Mouse (Mus musculus) embryo, embryonic 11 days (tissue): ENCODE data around the gene Fam229a.
"Not testable (repeated sequence)": the region's sequence is repeated elsewhere in the genome, so short reads cannot be mapped to it uniquely, and the experiment has no call there.

ENCODE experiments used
- DNase-seq: peaks from one replicate; pipeline ENCODE4 v3.0.0-alpha.2; 2015

Gene Fam229a

GRCm38 (mm10) chr4:129528901-129529300, 37.9 kb downstream of the Fam229a start:
- DNase-seq: not testable (repeated sequence)

DNA sequence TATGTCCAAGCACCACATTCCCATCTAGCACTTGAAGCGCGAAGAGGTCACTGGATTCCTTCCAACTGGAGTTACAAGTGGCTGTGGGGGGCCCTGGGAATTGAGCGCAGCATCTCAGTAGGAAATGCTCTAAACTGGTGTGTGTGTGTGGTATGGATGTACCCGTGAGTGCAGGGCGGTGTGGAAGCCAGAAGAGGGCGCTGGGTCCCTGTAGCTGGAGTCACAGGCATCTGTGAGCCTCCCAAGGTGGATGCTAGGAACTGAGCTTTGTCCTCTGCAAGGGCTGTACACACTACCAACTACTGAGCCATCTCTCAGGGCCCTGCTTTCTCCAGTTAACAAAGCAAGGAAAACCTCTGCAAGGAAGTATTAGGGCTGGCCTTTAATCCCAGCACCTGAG, 49.0 kb downstream of the Fam229a start:
- no peak for DNase-seq
